Mouse (Mus musculus) G1E (cell line): Measurements from ENCODE around the gene Gm21981. TPM values are rescaled to one million over a fixed set of nuclear protein-coding genes. Genes with fewer than 3 reads are reported as not detected.

ENCODE experiments used
- ATAC-seq: 2 replicates; pipeline ENCODE4 v1.8.0; 2016; ENCODE audit warnings: mild to moderate bottlenecking; ENCODE audit not compliant: insufficient number of reproducible peaks, poor library complexity, low FRiP score, severe bottlenecking; ENCODE audit errors: extremely low read depth
- DNase-seq: peaks from one replicate; pipeline ENCODE4 v3.0.0; 2012; ENCODE audit warnings: low spot score
- H3K27me3 ChIP-seq: 2 replicates; pipeline ENCODE4 v1.6.1; 2012; ENCODE audit warnings: mild to moderate bottlenecking, low read length, inconsistent platforms; ENCODE audit not compliant: insufficient read depth
- H3K36me3 ChIP-seq: replicated peaks from 2 replicates; pipeline ENCODE3; 2012; ENCODE audit warnings: mild to moderate bottlenecking, inconsistent platforms
- H3K4me1 ChIP-seq: 2 replicates; pipeline ENCODE4 v1.6.1; 2012; ENCODE audit warnings: low read depth, low read length, inconsistent platforms, mixed read lengths; ENCODE audit not compliant: insufficient read depth
- H3K4me3 ChIP-seq: 2 replicates; pipeline ENCODE4 v1.5.1; 2012; ENCODE audit warnings: low read depth, mild to moderate bottlenecking, inconsistent platforms, low read length, moderate library complexity, mixed read lengths
- H3K9me3 ChIP-seq: replicated peaks from 2 replicates; pipeline ENCODE4 v1.6.1; 2012; ENCODE audit warnings: inconsistent platforms
- CTCF ChIP-seq: IDR thresholded peaks from 2 replicates; pipeline ENCODE4 v1.5.1; 2012; ENCODE audit warnings: low read depth, low read length, inconsistent platforms, mixed read lengths
- GATA1 ChIP-seq: IDR thresholded peaks from 2 replicates; pipeline ENCODE4 v1.6.1; 2012; ENCODE audit warnings: borderline replicate concordance, low read length, inconsistent platforms, mixed read lengths
- GATA2 ChIP-seq: IDR thresholded peaks from 2 replicates; pipeline ENCODE4 v1.6.1; 2012; ENCODE audit warnings: low read depth, low read length, inconsistent platforms, borderline replicate concordance
- POLR2AphosphoS5 ChIP-seq: IDR thresholded peaks from 2 replicates; pipeline ENCODE4 v1.6.1; 2012; ENCODE audit warnings: low read depth, low read length, inconsistent platforms; ENCODE audit not compliant: insufficient replicate concordance
- TAL1 ChIP-seq: conservative IDR thresholded peaks from 2 replicates; pipeline ENCODE4 v1.6.1; 2012; ENCODE audit warnings: low read depth, low read length, inconsistent platforms, mixed read lengths
- polyA plus RNA-seq: library from polyadenylated mRNA; stranded (reverse); fragments of >175 nt; gene quantifications from 2 replicates; pipeline ENCODE4 v1.2.3, GENCODE M21; 2012
- total RNA-seq, 2 experiments: library from RNA; stranded (forward) in 1 of 2; stranded (reverse) in 1 of 2; fragments of 200-1000 nt in 1 of 2; fragments of >200 nt in 1 of 2; fragmentation: Nextera tagmentation in 1 of 2; gene quantifications; 2 replicates each; pipeline ENCODE4 v1.2.3; 2014 to 2017

The Gm21981 gene
- total and polyA plus RNA-seq, 3 experiments: 0.44 to 0.71 TPM; not detected in 1

DNA sequence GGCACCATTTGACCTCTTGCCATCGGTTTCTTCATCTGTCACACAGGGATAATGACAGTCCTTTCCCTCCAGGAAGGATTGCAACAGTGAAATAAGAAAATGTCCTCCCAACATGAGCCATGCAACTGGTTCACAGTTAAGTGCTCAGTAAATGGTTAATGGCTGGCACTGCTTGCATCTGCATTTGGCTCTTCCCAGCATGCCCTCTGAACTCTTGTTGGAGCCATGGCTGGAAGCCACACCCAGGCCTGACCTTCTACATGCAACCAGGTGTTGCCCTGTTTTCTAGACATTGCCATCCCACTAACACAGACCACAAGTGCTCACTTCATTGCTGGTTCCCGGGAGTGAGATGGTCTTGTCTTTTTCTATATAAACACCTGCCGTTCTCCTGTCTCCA, 13.7 kb upstream of the Gm21981 start:
- TF ChIP-seq CTCF (no peak), POLR2AphosphoS5 (no peak)
- peaks cover 2% of the 10 kb centered on the region for H3K36me3 ChIP-seq
- no peak for DNase-seq
- no peak for ATAC-seq
- peaks cover 50% of the 10 kb centered on the region for H3K27me3 ChIP-seq
- no peaks in the 10 kb centered on the region for H3K9me3 ChIP-seq
- H3K4me1 ChIP-seq: peaks cover 10% of the 10 kb centered on the region
- H3K4me3 ChIP-seq: no peak overlapping the region

DNA sequence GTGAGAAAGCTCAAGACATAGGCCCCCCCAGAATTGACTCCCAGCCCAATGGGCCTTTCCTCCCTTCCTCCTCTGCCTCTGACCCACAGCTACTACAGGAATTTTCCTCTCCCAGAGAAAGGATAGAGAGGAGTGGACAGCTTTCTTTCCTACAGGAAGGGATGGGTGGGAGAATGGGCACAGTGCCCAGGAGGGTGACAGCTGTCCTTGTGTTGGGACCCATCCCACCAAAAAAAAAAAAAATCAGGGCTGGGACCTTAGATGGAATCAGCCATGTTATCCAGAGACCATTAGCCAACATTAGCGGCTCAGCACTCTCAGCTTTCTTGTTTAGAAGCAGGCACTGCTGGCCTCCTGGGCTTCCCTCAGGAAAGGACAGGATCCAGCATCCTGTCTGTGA, 11.9 kb upstream of the Gm21981 start:
- DNase-seq (no peak), ATAC-seq (no peak)
- Histone ChIP-seq H3K9me3 (no peaks in the 10 kb centered on the region), H3K27me3 (peaks cover 45% of the 10 kb centered on the region), H3K4me1 (peaks cover 10% of the 10 kb centered on the region), H3K36me3 (peaks cover 10% of the 10 kb centered on the region), H3K4me3 (no peak overlapping the region)
- TF ChIP-seq GATA2 (no peak), TAL1 (no peak), POLR2AphosphoS5 (no peak), CTCF (no peak), GATA1 (no peak)

DNA sequence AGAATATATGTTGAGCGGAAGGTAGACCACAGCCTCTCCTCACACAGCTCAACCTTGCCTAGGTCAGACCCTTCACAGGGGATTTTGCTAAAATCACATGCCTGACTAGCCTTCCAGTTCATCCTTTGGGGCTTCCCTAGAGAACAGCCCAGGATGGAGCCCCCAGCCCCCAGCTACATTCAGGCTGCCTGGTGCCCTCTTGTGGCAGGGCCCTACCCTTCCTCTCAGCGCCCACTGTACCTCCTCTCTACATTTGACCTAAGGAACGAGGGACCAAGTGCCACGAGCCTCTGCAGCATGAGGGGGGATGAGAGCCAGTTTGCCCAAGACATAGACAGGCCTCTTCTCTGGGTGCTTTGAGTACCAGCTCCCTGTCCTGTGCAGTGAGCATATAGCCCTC, 10.4 kb upstream of the Gm21981 start:
- Histone ChIP-seq H3K4me3 (no peak overlapping the region), H3K9me3 (no peaks in the 10 kb centered on the region), H3K4me1 (peaks cover 2% of the 10 kb centered on the region; the same call in 1 of the 2 replicates), H3K36me3 (peaks cover 10% of the 10 kb centered on the region), H3K27me3 (peaks cover 43% of the 10 kb centered on the region)
- no peak for ATAC-seq
- DNase-seq: no peak
- TF ChIP-seq POLR2AphosphoS5: no peak
- no peak for TF ChIP-seq TAL1
- no peak for TF ChIP-seq GATA1
- no peak for TF ChIP-seq CTCF
- no peak for TF ChIP-seq GATA2

DNA sequence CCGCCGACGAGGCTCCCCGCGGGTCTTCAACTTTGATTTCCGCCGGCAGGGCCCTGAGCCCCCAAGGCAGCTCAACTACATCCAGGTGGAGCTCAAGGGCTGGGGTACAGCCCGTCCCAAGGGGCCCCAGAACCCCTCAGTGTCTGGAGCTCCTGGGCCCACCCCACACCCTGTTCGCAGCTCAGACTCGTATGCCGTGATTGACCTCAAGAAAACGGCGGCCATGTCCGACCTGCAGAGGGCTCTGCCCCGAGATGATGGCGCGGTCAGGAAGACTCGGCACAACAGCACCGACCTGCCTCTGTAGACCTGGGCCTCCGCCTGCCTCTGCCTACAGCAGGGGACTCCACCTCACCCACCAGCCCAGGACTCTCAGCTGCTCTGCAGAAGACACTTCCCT, 9.3 kb upstream of the Gm21981 start:
- no peak for TF ChIP-seq GATA2
- no peak for TF ChIP-seq POLR2AphosphoS5
- TF ChIP-seq GATA1: no peak
- no peak for TF ChIP-seq TAL1
- TF ChIP-seq CTCF: no peak
- 0 out of 2 replicates have a peak, but pooled peaks cover 2% of the 10 kb centered on the region for H3K4me1 ChIP-seq
- H3K36me3 ChIP-seq: peaks cover 10% of the 10 kb centered on the region
- no peak for DNase-seq
- peaks cover 39% of the 10 kb centered on the region for H3K27me3 ChIP-seq
- no peaks in the 10 kb centered on the region for H3K9me3 ChIP-seq
- ATAC-seq: no peak
- H3K4me3 ChIP-seq: no peak overlapping the region

DNA sequence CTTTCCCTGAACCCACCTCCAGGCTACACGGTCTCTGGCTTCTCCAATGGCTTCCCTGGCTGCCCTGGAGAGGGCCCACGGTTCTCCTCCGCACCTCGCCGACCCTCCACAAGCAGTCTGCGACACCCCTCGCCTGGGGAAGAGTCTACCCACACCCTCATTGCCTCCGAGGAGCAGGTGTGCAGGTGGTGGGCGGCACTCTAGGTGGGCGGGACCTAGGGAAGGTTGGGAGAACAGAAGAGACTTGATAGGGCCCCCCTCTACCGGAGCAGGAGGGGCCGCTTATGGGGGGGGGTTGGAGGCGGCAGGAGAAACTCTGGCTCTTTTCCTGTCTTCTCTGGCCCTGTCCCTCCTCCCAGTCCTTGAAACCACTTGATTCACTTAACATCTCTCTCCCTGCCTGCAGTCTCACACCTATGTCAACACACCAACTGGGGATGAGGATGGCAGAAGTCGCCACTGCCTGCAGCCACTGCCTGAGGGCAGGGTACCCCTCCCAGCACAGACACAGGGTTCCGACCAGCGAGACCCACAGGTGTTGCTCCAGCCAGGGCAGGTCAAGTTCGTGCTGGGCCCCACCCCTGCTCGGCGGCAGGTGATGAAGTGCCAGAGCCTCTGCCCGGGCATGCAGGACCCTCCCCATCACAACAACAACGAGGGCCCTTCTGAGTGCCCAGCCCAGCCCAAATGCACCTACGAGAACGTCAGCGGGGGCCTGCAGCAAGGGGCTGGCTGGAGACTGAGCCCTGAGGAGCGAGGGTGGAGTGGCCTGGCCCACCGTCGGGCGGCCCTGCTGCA, 8.5 kb upstream of the Gm21981 start:
- H3K27me3 ChIP-seq: peaks cover 38% of the 10 kb centered on the region
- ATAC-seq: no peak; the same call in 1 of the 2 replicates

DNA sequence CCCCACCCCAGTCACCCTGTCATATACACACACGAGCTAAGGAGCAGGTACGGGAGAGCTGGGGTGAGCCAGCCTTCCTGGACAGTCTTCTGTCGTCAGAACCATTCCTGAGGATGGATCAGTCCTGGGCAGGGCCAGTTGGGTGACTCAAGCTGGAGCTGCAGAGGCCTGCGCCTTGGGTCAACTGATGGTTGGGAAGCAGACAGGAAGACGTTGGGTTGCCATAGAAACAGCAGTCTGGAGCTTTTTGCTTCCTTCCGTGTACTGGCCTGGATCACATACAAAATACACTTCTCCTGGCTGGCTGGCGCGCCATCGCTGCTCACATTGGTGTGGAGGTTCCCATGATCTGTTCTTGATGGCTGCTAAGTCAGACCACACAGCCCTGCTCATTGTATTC, 7.5 kb upstream of the Gm21981 start:
- no peak for DNase-seq
- peaks cover 10% of the 10 kb centered on the region for H3K36me3 ChIP-seq
- H3K27me3 ChIP-seq: peaks cover 37% of the 10 kb centered on the region
- ATAC-seq: no peak
- TF ChIP-seq TAL1 (no peak), POLR2AphosphoS5 (no peak)
- H3K9me3 ChIP-seq: no peaks in the 10 kb centered on the region
- no peak overlapping the region for H3K4me3 ChIP-seq
- H3K4me1 ChIP-seq: 0 out of 2 replicates have a peak, but pooled peaks cover 6% of the 10 kb centered on the region

More for the DNA sequence above, 8.5 kb upstream of the Gm21981 start:
- no peak overlapping the region for H3K4me3 ChIP-seq
- no peak for DNase-seq
- no peaks in the 10 kb centered on the region for H3K9me3 ChIP-seq
- 0 out of 2 replicates have a peak, but pooled peaks cover 6% of the 10 kb centered on the region for H3K4me1 ChIP-seq
- no peak for TF ChIP-seq CTCF
- TF ChIP-seq GATA1: no peak
- no peak for TF ChIP-seq TAL1
- TF ChIP-seq POLR2AphosphoS5: no peak
- TF ChIP-seq GATA2: no peak
- H3K36me3 ChIP-seq: peaks cover 10% of the 10 kb centered on the region
